Mouse (Mus musculus): ENCODE data around the gene Stard10. TPM values are rescaled to one million over a fixed set of nuclear protein-coding genes. Genes with fewer than 3 reads are reported as not detected.

Gene Stard10
- polyA plus RNA-seq, 1 experiment from 2014 or later, result 361 TPM

- ATAC-seq (no peak), DNase-seq (no peak)
- peak overlapping the region; percentile 41; the same call in 1 of the 2 replicates for H3K4me3 ChIP-seq (ENCODE audit: low read depth, low read length)
- peak overlapping the region; percentile 66 for H3K9ac ChIP-seq (replicated peaks)
- no peaks in the 10 kb centered on the region for H3K27me3 ChIP-seq (ENCODE audit: insufficient read depth, low read length)
- peaks cover 40% of the 10 kb centered on the region for H3K4me1 ChIP-seq (ENCODE audit: insufficient read depth)
- H3K4me2 ChIP-seq (ENCODE audit: low read depth, low read length), result peak overlapping the region; percentile 69
- TF ChIP-seq CTCF (IDR thresholded peaks at IDR 0.05; ENCODE audit: low read depth), result no peak
- TF ChIP-seq EP300 (IDR thresholded peaks at IDR 0.05; ENCODE audit: low read depth), result no peak
- 41% methylated on average over 2 of the region's 2 CpGs for WGBS (ENCODE audit: insufficient replicate concordance)
- peak overlapping the region; percentile 95 for H3K27ac ChIP-seq (ENCODE audit: low read depth)
- peaks cover 12% of the 10 kb centered on the region for H3K36me3 ChIP-seq (replicated peaks; ENCODE audit: insufficient read depth, low read length)
- no peaks in the 10 kb centered on the region for H3K9me3 ChIP-seq (ENCODE audit: low read length)
These were observed 62.8 kb downstream of the Stard10 start for GRCm38 (mm10) chr7:101379732-101380131.

- Histone ChIP-seq H3K4me3 (ENCODE audit: low read depth, low read length) (no peak overlapping the region), H3K27ac (ENCODE audit: low read depth) (no peak overlapping the region), H3K4me2 (ENCODE audit: low read depth, low read length) (no peak overlapping the region), H3K9ac (replicated peaks) (no peak overlapping the region), H3K4me1 (ENCODE audit: insufficient read depth) (peaks cover 52% of the 10 kb centered on the region), H3K9me3 (ENCODE audit: low read length) (no peaks in the 10 kb centered on the region), H3K27me3 (ENCODE audit: insufficient read depth, low read length) (no peaks in the 10 kb centered on the region), H3K36me3 (replicated peaks; ENCODE audit: insufficient read depth, low read length) (peaks cover 12% of the 10 kb centered on the region; the same call in 1 of the 2 replicates)
- no peak for DNase-seq
- no peak for ATAC-seq
- no peak for TF ChIP-seq EP300 (IDR thresholded peaks at IDR 0.05; ENCODE audit: low read depth)
- no peak for TF ChIP-seq CTCF (IDR thresholded peaks at IDR 0.05; ENCODE audit: low read depth)
- WGBS (ENCODE audit: insufficient replicate concordance), result 76% methylated on average over 6 of the region's 6 CpGs
These were observed 64.6 kb downstream of the Stard10 start for GRCm38 (mm10) chr7:101381512-101381911.

GRCm38 (mm10) chr7:101382378-101382777 is 65.5 kb downstream of the Stard10 start:
- no peak overlapping the region for H3K9ac ChIP-seq (replicated peaks)
- ATAC-seq, result peak; percentile 11

GRCm38 (mm10) chr7:101383756-101384155 is 66.9 kb downstream of the Stard10 start:
- Histone ChIP-seq H3K27me3 (ENCODE audit: insufficient read depth, low read length) (no peaks in the 10 kb centered on the region), H3K4me1 (ENCODE audit: insufficient read depth) (peaks cover 33% of the 10 kb centered on the region), H3K9ac (replicated peaks) (no peak overlapping the region), H3K9me3 (ENCODE audit: low read length) (no peaks in the 10 kb centered on the region), H3K36me3 (replicated peaks; ENCODE audit: insufficient read depth, low read length) (peaks cover 31% of the 10 kb centered on the region), H3K4me3 (ENCODE audit: low read depth, low read length) (no peak overlapping the region), H3K4me2 (ENCODE audit: low read depth, low read length) (0 out of 2 replicates have a peak overlapping the region, but pooled peaks have one; percentile 2), H3K27ac (ENCODE audit: low read depth) (peak overlapping the region; percentile 57; the same call in 1 of the 2 replicates)
- WGBS (ENCODE audit: insufficient replicate concordance), result 40% methylated on average over 3 of the region's 3 CpGs
- ATAC-seq (no peak), DNase-seq (no peak)
- TF ChIP-seq EP300 (IDR thresholded peaks at IDR 0.05; ENCODE audit: low read depth) (no peak), CTCF (IDR thresholded peaks at IDR 0.05; ENCODE audit: low read depth) (no peak)

More at GRCm38 (mm10) chr7:101382378-101382777, 65.5 kb downstream of the Stard10 start:
- Histone ChIP-seq H3K9me3 (ENCODE audit: low read length) (no peaks in the 10 kb centered on the region), H3K27me3 (ENCODE audit: insufficient read depth, low read length) (no peaks in the 10 kb centered on the region), H3K4me1 (ENCODE audit: insufficient read depth) (peaks cover 46% of the 10 kb centered on the region), H3K4me2 (ENCODE audit: low read depth, low read length) (no peak overlapping the region), H3K27ac (ENCODE audit: low read depth) (peak overlapping the region; percentile 18; the same call in 1 of the 2 replicates), H3K4me3 (ENCODE audit: low read depth, low read length) (no peak overlapping the region), H3K36me3 (replicated peaks; ENCODE audit: insufficient read depth, low read length) (peaks cover 18% of the 10 kb centered on the region; the same call in 1 of the 2 replicates)
- WGBS (ENCODE audit: insufficient replicate concordance), result 49% methylated on average over 8 of the region's 8 CpGs
- peak; percentile 59 for DNase-seq
- TF ChIP-seq EP300 (IDR thresholded peaks at IDR 0.05; ENCODE audit: low read depth) (no peak), CTCF (IDR thresholded peaks at IDR 0.05; ENCODE audit: low read depth) (peak; percentile 36)

- no peak for DNase-seq
- WGBS (ENCODE audit: insufficient replicate concordance), result 62% methylated on average over 10 of the region's 10 CpGs
- no peak for ATAC-seq
- peak overlapping the region; percentile 57; the same call in 1 of the 2 replicates for H3K27ac ChIP-seq (ENCODE audit: low read depth)
- no peaks in the 10 kb centered on the region for H3K9me3 ChIP-seq (ENCODE audit: low read length)
- peak overlapping the region; percentile 42; the same call in 1 of the 2 replicates for H3K4me2 ChIP-seq (ENCODE audit: low read depth, low read length)
- H3K27me3 ChIP-seq (ENCODE audit: insufficient read depth, low read length), result no peaks in the 10 kb centered on the region
- H3K4me3 ChIP-seq (ENCODE audit: low read depth, low read length), result no peak overlapping the region
- H3K4me1 ChIP-seq (ENCODE audit: insufficient read depth), result peaks cover 22% of the 10 kb centered on the region
- peaks cover 43% of the 10 kb centered on the region for H3K36me3 ChIP-seq (replicated peaks; ENCODE audit: insufficient read depth, low read length)
- TF ChIP-seq CTCF (IDR thresholded peaks at IDR 0.05; ENCODE audit: low read depth) (no peak), EP300 (IDR thresholded peaks at IDR 0.05; ENCODE audit: low read depth) (no peak)
- H3K9ac ChIP-seq (replicated peaks), result peak overlapping the region; percentile 26; the same call in 1 of the 2 replicates
These were observed 68.0 kb downstream of the Stard10 start for GRCm38 (mm10) chr7:101384931-101385330.

- no peaks in the 10 kb centered on the region for H3K27me3 ChIP-seq (ENCODE audit: insufficient read depth, low read length)
- DNase-seq (no peak), ATAC-seq (peak; percentile 33; the same call in 1 of the 2 replicates)
- no peak overlapping the region for H3K9ac ChIP-seq (replicated peaks)
- H3K4me1 ChIP-seq (ENCODE audit: insufficient read depth), result peaks cover 20% of the 10 kb centered on the region
- TF ChIP-seq EP300 (IDR thresholded peaks at IDR 0.05; ENCODE audit: low read depth) (no peak), CTCF (IDR thresholded peaks at IDR 0.05; ENCODE audit: low read depth) (no peak)
- H3K4me2 ChIP-seq (ENCODE audit: low read depth, low read length), result peak overlapping the region; percentile 42; the same call in 1 of the 2 replicates
- H3K9me3 ChIP-seq (ENCODE audit: low read length), result no peaks in the 10 kb centered on the region
- H3K27ac ChIP-seq (ENCODE audit: low read depth), result peak overlapping the region; percentile 57; the same call in 1 of the 2 replicates
- 43% methylated on average over 6 of the region's 6 CpGs for WGBS (ENCODE audit: insufficient replicate concordance)
- H3K36me3 ChIP-seq (replicated peaks; ENCODE audit: insufficient read depth, low read length), result peaks cover 47% of the 10 kb centered on the region
- no peak overlapping the region for H3K4me3 ChIP-seq (ENCODE audit: low read depth, low read length)
These were observed 68.4 kb downstream of the Stard10 start for GRCm38 (mm10) chr7:101385331-101385733.

Measured in liver, postnatal 0 days (tissue).